In the genomic region with DNA sequence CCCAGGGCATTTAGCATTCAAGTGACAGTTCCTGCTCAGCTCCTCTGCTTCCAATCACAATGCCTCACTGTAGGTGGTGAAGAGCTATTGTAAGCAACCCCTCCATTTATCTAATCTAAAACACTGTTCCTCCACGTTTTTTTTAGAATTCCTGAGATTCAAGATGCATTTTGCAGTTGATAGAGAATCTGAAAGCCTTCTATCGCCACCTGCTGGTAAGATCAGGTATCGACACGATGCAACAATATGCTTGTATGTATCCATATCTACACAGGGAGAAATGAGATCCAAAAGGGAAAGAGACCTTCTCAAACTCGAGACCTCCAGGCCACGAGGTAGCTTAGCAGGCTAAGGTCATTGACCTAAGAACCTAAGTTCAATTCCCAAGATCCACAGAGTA, we compare ENCODE assay signal across 9 mouse cellular contexts. TPM values are rescaled to one million over a fixed set of nuclear protein-coding genes. Genes with fewer than 3 reads are reported as not detected.
DNase-seq lines count a peak whose midpoint lies in the region; ATAC-seq and TF ChIP-seq lines count a peak whose summit lies in the region.
"Had no signal": no experiment of that assay in that cellular context is flagged by ENCODE, and none has a peak within 500 bp of the region (broad histone marks: within the 10 kb centered on the region; RNA-seq: fewer than 3 reads in every experiment).

No protein-coding gene starts in this region.

- no peaks in the 10 kb centered on the region for H3K27me3 ChIP-seq in forebrain, embryonic 10.5 days (ENCODE audit: poor library complexity, severe bottlenecking)
- H3K27me3 ChIP-seq in forebrain, embryonic 16.5 days (replicated peaks; ENCODE audit: control insufficient read depth, insufficient read depth, low read length) = no peaks in the 10 kb centered on the region
- H3K27me3 ChIP-seq: liver, embryonic 15.5 days had no signal

- H3K4me3 ChIP-seq in forebrain, embryonic 10.5 days = no peak overlapping the region
- no peak overlapping the region for H3K4me3 ChIP-seq in forebrain, embryonic 16.5 days (replicated peaks; ENCODE audit: low read length)
- H3K4me3 ChIP-seq in lung, adult 2 months (replicated peaks; ENCODE audit: extremely low read depth, low read depth, low read length) = no peak overlapping the region
- H3K4me3 ChIP-seq: liver, embryonic 15.5 days had no signal

- no peak for TF ChIP-seq POLR2A in lung, adult 2 months (IDR thresholded peaks at IDR 0.05; ENCODE audit: borderline replicate concordance, extremely low read depth, low read depth, low read length)

- H3K27ac ChIP-seq in forebrain, embryonic 10.5 days = no peak overlapping the region
- no peak overlapping the region for H3K27ac ChIP-seq in forebrain, embryonic 16.5 days (ENCODE audit: low read length)
- H3K27ac ChIP-seq: liver, embryonic 15.5 days had no signal

- 0 out of 2 replicates have a peak, but pooled peaks cover 4% of the 10 kb centered on the region for H3K9me3 ChIP-seq in forebrain, embryonic 10.5 days
- no peaks in the 10 kb centered on the region for H3K9me3 ChIP-seq in forebrain, embryonic 16.5 days (ENCODE audit: control insufficient read depth, low read length)
- H3K9me3 ChIP-seq: liver, embryonic 15.5 days had no signal

- H3K4me2 ChIP-seq in forebrain, embryonic 16.5 days (ENCODE audit: low read length) = no peak overlapping the region
- H3K4me2 ChIP-seq: liver, embryonic 15.5 days had no signal

- H3K36me3 ChIP-seq in forebrain, embryonic 10.5 days (replicated peaks) = peaks cover 13% of the 10 kb centered on the region; the same call in 1 of the 2 replicates
- peaks cover 3% of the 10 kb centered on the region; the same call in 1 of the 2 replicates for H3K36me3 ChIP-seq in forebrain, embryonic 16.5 days (ENCODE audit: control insufficient read depth, insufficient read depth)

- 5% methylated on average over 6 of the region's 6 CpGs for WGBS in forebrain, embryonic 10.5 days
- 1% methylated on average over 6 of the region's 6 CpGs for WGBS in forebrain, embryonic 16.5 days
- WGBS in large intestine, adult 2 months = under 1% methylated on average over 6 of the region's 6 CpGs
- WGBS in lung, adult 2 months = under 1% methylated on average over 6 of the region's 6 CpGs

- peak; percentile 77 for DNase-seq in forebrain, embryonic 10.5 days (ENCODE audit: extremely low spot score, low spot score)
- DNase-seq in NIH3T3 (ENCODE audit: low read depth) = peak; percentile 92
- peak; percentile 65 for DNase-seq in cerebellum, adult 9-11 months
- DNase-seq in gastrocnemius, postnatal 10 days = peak; percentile 82
- peak; percentile 57 for DNase-seq in large intestine, adult 2 months (ENCODE audit: low read depth, low spot score)
- DNase-seq in lung, adult 2 months = peak; percentile 77
- peak; percentile 93 for DNase-seq in right cerebral cortex, postnatal 4 days

- TF ChIP-seq CTCF in lung, adult 2 months (IDR thresholded peaks at IDR 0.05; ENCODE audit: insufficient read depth, low read length) = peak; percentile 38; the same call in 1 of the 2 replicates

- H3K4me1 ChIP-seq in forebrain, embryonic 10.5 days = no peaks in the 10 kb centered on the region
- no peaks in the 10 kb centered on the region for H3K4me1 ChIP-seq in forebrain, embryonic 16.5 days (replicated peaks; ENCODE audit: control insufficient read depth, insufficient read depth, low read length)
- H3K4me1 ChIP-seq in lung, adult 2 months (ENCODE audit: control insufficient read depth, insufficient read depth, low read length) = no peaks in the 10 kb centered on the region
- H3K4me1 ChIP-seq: liver, embryonic 15.5 days had no signal

- ATAC-seq in forebrain, embryonic 16.5 days = no peak

- no peak overlapping the region for H3K9ac ChIP-seq in forebrain, embryonic 16.5 days (replicated peaks; ENCODE audit: low read depth, low read length)
- H3K9ac ChIP-seq: liver, embryonic 15.5 days had no signal

RNA-seq across cellular contexts. Expression of gene Tnip1, which starts 21.4 kb away (rescaled TPM):
- 8.8 and 10.0 TPM in 2 replicates for polyA plus RNA-seq in forebrain, embryonic 10.5 days (2016; fragmentation: Nextera tagmentation; extraction: Ambion mirVana)
- 12.7 and 13.2 TPM in 2 replicates for polyA plus RNA-seq in forebrain, embryonic 16.5 days (2015; fragmentation: Nextera tagmentation; extraction: Ambion mirVana)
- total RNA-seq in gastrocnemius, postnatal 10 days (2021) = 10 to 100 TPM; 31.7 to 37.5 TPM
- polyA plus RNA-seq in large intestine, adult 2 months (2012; rRNA removed) = 49.6 and 88.0 TPM in 2 replicates
- polyA plus RNA-seq in lung, adult 2 months (2012; rRNA removed) = 43.9 and 47.2 TPM in 2 replicates

RNA-seq across cellular contexts. Expression of gene Anxa6, which starts 49.2 kb away (rescaled TPM):
- 35.4 and 38.9 TPM in 2 replicates for polyA plus RNA-seq in forebrain, embryonic 10.5 days (2016; fragmentation: Nextera tagmentation; extraction: Ambion mirVana)
- 40.9 and 53.0 TPM in 2 replicates for polyA plus RNA-seq in forebrain, embryonic 16.5 days (2015; fragmentation: Nextera tagmentation; extraction: Ambion mirVana)
- total RNA-seq in gastrocnemius, postnatal 10 days (2021) = 100 to 1,000 TPM; 297 to 313 TPM
- polyA plus RNA-seq in large intestine, adult 2 months (2012; rRNA removed) = 46.6 and 51.9 TPM in 2 replicates
- polyA plus RNA-seq in lung, adult 2 months (2012; rRNA removed) = 151 and 170 TPM in 2 replicates
